Mouse (Mus musculus) midbrain, embryonic 11.5 days (tissue): ENCODE measurements at regions not wholly inside any gene's neighbourhood (a gene's known extent, or its start where the extent isn't known, plus 50 kb on each side); places are given as distances from the start of the nearest gene placed in this dataset.

Experiments used
- ATAC-seq: fragments of 200-750 bp; cut with Nextera tagmentation; 2 replicates; pipeline ENCODE4 v1.8.0; 2017; ENCODE audit warnings: moderate TSS enrichment, moderate library complexity; ENCODE audit not compliant: low FRiP score
- DNase-seq: peaks from one replicate; pipeline ENCODE4 v3.0.0; 2015; ENCODE audit warnings: low spot score; ENCODE audit errors: missing footprints
- H3K27ac ChIP-seq: fragments of 300-500 bp; sonication (generic); 2 replicates; pipeline ENCODE4 v1.5.1; 2014; ENCODE audit warnings: low read depth, low read length
- H3K27me3 ChIP-seq: fragments of 300-500 bp; sonication (generic); 2 replicates; pipeline ENCODE4 v1.6.1; 2014; ENCODE audit warnings: mild to moderate bottlenecking, low read length, moderate library complexity, mixed read lengths; ENCODE audit not compliant: control insufficient read depth, insufficient read depth
- H3K36me3 ChIP-seq: fragments of 300-500 bp; sonication (generic); 2 replicates; pipeline ENCODE4 v1.6.1; 2014; ENCODE audit warnings: mild to moderate bottlenecking, low read length, moderate library complexity, mixed read lengths; ENCODE audit not compliant: control insufficient read depth, insufficient read depth
- H3K4me1 ChIP-seq: fragments of 300-500 bp; sonication (generic); 2 replicates; pipeline ENCODE4 v1.6.1; 2014; ENCODE audit warnings: low read length; ENCODE audit not compliant: control insufficient read depth, insufficient read depth
- H3K4me2 ChIP-seq: fragments of 300-500 bp; sonication (generic); 2 replicates; pipeline ENCODE4 v1.6.1; 2014; ENCODE audit warnings: mild to moderate bottlenecking, moderate library complexity
- H3K4me3 ChIP-seq: fragments of 300-500 bp; sonication (generic); 2 replicates; pipeline ENCODE4 v1.5.1; 2014; ENCODE audit warnings: low read depth, low read length
- H3K9ac ChIP-seq: fragments of 300-500 bp; sonication (generic); 2 replicates; pipeline ENCODE4 v1.6.1; 2014; ENCODE audit warnings: low read length
- H3K9me3 ChIP-seq: fragments of 300-500 bp; sonication (generic); 2 replicates; pipeline ENCODE4 v1.6.1; 2016; ENCODE audit warnings: low read length; ENCODE audit not compliant: control insufficient read depth
- WGBS: fragments of 180-500 bp; shearing (Covaris S2); extraction: QIAGEN DNeasy Blood & Tissue Kit; methylation state at CpG from one replicate; pipeline ENCODE4 v1.1.7; 2014; 5-methylcytosine and 5-hydroxymethylcytosine counted together

DNA sequence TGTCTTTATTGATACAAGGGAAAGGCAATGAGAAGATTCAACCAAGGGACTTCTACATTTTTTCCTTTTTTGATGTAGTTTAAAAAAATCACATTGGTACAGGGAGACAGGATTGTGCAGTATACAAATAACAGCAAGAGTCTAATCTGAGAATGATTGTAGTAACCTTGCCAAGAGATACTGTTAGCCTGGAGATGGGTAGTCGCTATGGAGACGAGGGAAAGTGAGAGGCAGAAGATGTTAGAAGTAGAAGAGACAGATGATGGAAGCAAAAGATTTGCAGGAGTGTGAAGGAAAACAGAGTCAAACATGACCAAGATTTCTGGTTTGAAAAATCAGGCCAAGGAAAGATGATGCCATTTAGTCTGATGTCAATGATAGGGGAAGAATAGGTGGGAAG lies 117.9 kb upstream of the Ccng1 start:
- H3K9me3 ChIP-seq = no peaks in the 10 kb centered on the region
- H3K4me1 ChIP-seq = no peaks in the 10 kb centered on the region
- ATAC-seq = no peak
- H3K4me2 ChIP-seq = no peak overlapping the region
- H3K9ac ChIP-seq = no peak overlapping the region
- no peak overlapping the region for H3K4me3 ChIP-seq
- H3K36me3 ChIP-seq = no peaks in the 10 kb centered on the region
- H3K27ac ChIP-seq = no peak overlapping the region
- no peaks in the 10 kb centered on the region for H3K27me3 ChIP-seq
- WGBS = 84% methylated on average over 2 of the region's 2 CpGs
- no peak for DNase-seq

- 35% methylated on average over 2 of the region's 2 CpGs for WGBS
- no peak overlapping the region for H3K27ac ChIP-seq
- H3K36me3 ChIP-seq = no peaks in the 10 kb centered on the region
- DNase-seq = peak; percentile 95
- no peaks in the 10 kb centered on the region for H3K9me3 ChIP-seq
- H3K4me2 ChIP-seq = no peak overlapping the region
- no peaks in the 10 kb centered on the region for H3K27me3 ChIP-seq
- H3K4me1 ChIP-seq = no peaks in the 10 kb centered on the region
- H3K9ac ChIP-seq = no peak overlapping the region
- ATAC-seq = no peak
- no peak overlapping the region for H3K4me3 ChIP-seq
These were observed 110.6 kb upstream of the Ccng1 start for GRCm38 (mm10) chr11:40865694-40866093.

DNA sequence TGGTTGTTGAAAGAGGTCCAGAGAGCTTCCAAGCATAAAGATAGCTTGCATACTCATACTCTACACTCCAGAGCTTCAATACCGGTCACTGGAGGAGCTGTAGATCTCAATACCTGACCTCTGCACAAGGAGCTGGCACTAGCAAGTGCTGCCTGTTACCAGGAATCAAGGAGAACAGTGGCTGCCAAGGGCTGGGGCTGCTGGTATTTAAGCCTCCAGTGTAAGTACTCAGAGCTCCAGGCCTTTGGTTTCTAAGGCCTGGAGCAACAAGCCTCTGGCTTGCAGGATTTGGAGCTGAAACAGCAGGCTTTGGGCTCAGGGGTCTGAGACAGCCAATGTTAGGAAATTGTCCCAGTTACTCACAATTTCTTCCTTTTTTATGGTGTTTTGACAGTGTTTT lies 96.2 kb upstream of the Ccng1 start:
- H3K27ac ChIP-seq = no peak overlapping the region
- H3K36me3 ChIP-seq = no peaks in the 10 kb centered on the region
- 91% methylated on average over 1 of the region's 1 CpGs for WGBS
- no peak overlapping the region for H3K9ac ChIP-seq
- H3K4me2 ChIP-seq = no peak overlapping the region
- DNase-seq = no peak
- no peaks in the 10 kb centered on the region for H3K9me3 ChIP-seq
- ATAC-seq = no peak
- no peak overlapping the region for H3K4me3 ChIP-seq
- no peaks in the 10 kb centered on the region for H3K4me1 ChIP-seq
- no peaks in the 10 kb centered on the region for H3K27me3 ChIP-seq

GRCm38 (mm10) chr11:40850652-40851092 lies 95.6 kb upstream of the Ccng1 start:
- H3K9ac ChIP-seq = no peak overlapping the region
- H3K4me3 ChIP-seq = no peak overlapping the region
- no peak overlapping the region for H3K27ac ChIP-seq
- no peak for DNase-seq
- no peaks in the 10 kb centered on the region for H3K4me1 ChIP-seq
- H3K9me3 ChIP-seq = no peaks in the 10 kb centered on the region
- H3K27me3 ChIP-seq = no peaks in the 10 kb centered on the region
- no peaks in the 10 kb centered on the region for H3K36me3 ChIP-seq
- no peak for ATAC-seq
- 77% methylated on average over 4 of the region's 4 CpGs for WGBS
- H3K4me2 ChIP-seq = no peak overlapping the region

GRCm38 (mm10) chr11:40846586-40846985 lies 91.5 kb upstream of the Ccng1 start:
- H3K27ac ChIP-seq = no peak overlapping the region
- no peak overlapping the region for H3K9ac ChIP-seq
- no peak overlapping the region for H3K4me2 ChIP-seq
- no peaks in the 10 kb centered on the region for H3K4me1 ChIP-seq
- ATAC-seq (no peak), DNase-seq (no peak)
- no peaks in the 10 kb centered on the region for H3K9me3 ChIP-seq
- no peaks in the 10 kb centered on the region for H3K27me3 ChIP-seq
- no peaks in the 10 kb centered on the region for H3K36me3 ChIP-seq
- WGBS = 78% methylated on average over 1 of the region's 1 CpGs
- no peak overlapping the region for H3K4me3 ChIP-seq

GRCm38 (mm10) chr11:40835393-40835792 lies 80.3 kb upstream of the Ccng1 start:
- no peak overlapping the region for H3K4me2 ChIP-seq
- H3K27me3 ChIP-seq = no peaks in the 10 kb centered on the region
- H3K36me3 ChIP-seq = no peaks in the 10 kb centered on the region
- no peak overlapping the region for H3K4me3 ChIP-seq
- ATAC-seq (no peak), DNase-seq (no peak)
- no peak overlapping the region for H3K9ac ChIP-seq
- no peaks in the 10 kb centered on the region for H3K4me1 ChIP-seq
- no peaks in the 10 kb centered on the region; the same call in 1 of the 2 replicates for H3K9me3 ChIP-seq
- 78% methylated on average over 4 of the region's 4 CpGs for WGBS
- H3K27ac ChIP-seq = no peak overlapping the region
